Mouse (Mus musculus): ENCODE measurements around the gene Stxbp2.
A peak's percentile ranks its signal among the peaks of the same experiment; 100 is the strongest.

Stxbp2 gene

GRCm38 (mm10) chr8:3645804-3646203 lies 15.0 kb downstream of the Stxbp2 start:
- peak; percentile 57 for DNase-seq

GRCm38 (mm10) chr8:3646824-3647531 lies 16.2 kb downstream of the Stxbp2 start:
- no peak for DNase-seq

DNA sequence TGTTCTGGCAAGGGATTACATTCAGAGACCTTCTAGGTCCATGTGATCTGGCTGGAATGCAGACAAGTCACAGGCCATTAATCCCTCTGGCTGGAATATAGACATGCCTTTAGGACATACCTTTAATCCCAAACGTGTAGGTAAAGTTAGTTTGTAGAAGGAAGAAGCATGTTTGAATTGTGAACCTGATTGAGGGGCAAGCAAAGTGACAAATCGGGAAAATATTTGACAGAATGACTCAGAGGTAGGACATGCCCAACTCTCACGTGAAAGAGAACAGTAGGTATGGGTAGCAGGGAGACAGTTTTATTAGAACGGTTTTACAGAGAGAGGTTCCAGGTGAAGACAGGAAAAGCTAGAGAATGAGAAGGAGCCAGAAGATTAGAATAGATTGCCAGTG lies 16.8 kb downstream of the Stxbp2 start:
- DNase-seq = no peak

GRCm38 (mm10) chr8:3648268-3648667 lies 17.5 kb downstream of the Stxbp2 start:
- no peak for DNase-seq

GRCm38 (mm10) chr8:3648990-3649389 lies 18.2 kb downstream of the Stxbp2 start:
- DNase-seq = no peak

GRCm38 (mm10) chr8:3652845-3653244 lies 22.1 kb downstream of the Stxbp2 start:
- DNase-seq = no peak

DNA sequence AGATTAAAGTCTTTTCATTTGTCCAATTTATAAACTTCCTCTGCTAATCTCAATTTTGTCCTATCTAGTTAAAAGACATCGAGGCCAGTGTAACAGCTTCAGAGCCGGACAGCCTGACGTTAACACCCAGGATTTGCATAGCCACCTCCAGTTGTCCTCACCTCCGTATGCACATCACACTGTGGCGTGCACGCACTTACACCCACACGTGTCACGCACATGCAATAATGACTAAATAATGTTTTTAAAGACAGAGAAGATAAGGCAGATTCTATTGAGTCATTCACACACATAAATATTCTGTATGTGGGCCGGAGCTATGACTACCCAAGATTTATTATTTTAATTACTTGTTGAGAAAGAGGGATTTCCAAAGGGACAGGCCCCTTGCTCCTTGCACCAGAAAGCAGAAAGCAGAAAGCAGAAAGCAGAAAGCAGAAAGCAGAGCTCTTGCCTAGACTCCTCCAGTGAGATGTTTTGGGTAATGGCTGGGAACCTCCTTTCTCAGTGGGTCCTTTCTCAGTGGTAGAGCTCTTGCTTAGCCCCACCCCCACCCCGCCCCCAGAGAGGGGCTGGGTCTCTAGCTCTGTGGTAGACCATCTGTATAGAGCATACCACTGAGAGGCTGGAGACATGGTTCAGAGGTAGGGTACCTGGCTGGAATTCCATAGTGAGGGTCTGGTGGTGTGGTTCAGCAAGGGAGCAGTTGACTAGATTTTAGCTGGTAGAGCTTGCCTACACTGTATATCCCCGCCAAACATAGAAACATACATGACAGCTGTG lies 24.2 kb downstream of the Stxbp2 start:
- DNase-seq = no peak

- no peak for DNase-seq
Measured at GRCm38 (mm10) chr8:3655526-3655925, 24.8 kb downstream of the Stxbp2 start, which contains the start of gene Retn. Retn (plus strand) TSS chr8:3655770.

- no peak for DNase-seq
Measured at GRCm38 (mm10) chr8:3656725-3657381, 26.1 kb downstream of the Stxbp2 start.

DNA sequence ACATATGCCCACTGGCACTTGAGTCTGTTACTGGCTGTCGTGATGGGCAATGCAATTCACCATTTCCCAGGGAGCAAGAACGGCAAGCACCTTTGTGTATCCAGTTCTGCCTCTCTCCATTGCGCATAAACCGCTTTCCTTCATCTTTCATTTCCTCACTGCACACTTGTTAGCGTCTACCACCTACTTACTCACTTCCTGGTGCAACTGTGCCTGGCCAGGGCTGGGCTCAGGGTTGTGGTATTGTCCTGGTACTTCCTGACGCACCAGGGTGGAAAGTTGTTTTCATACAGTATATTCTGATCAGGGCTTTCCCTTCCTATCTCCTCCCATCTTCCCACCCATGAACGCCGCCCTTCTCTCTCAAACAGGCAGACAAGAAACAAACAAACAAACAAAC lies 30.1 kb downstream of the Stxbp2 start:
- no peak for DNase-seq

DNA sequence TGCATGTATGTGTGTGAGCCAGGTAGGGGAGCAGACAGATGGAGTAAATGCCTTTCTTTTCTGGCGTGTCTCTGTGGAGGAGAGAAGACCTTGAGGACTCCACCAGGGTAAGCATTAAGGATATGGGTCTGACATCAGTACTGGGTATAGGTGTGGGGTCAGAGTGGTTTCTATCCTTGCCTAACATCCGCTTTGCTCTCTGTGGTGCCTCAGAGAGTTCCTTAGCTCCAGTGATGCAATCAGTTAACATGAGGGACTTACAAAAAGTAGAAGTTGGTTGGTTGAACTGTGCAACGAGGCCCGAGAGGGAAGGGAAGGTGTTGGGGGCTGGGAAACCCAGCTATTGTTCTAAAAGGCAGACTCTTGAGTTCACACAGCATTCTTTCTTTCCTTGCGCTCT lies 33.6 kb downstream of the Stxbp2 start:
- DNase-seq = no peak

GRCm38 (mm10) chr8:3665507-3665906 lies 34.8 kb downstream of the Stxbp2 start, which contains the start of gene Mcemp1:
Mcemp1 (plus strand) TSS chr8:3665754.
- DNase-seq = no peak

- DNase-seq = no peak
Measured at GRCm38 (mm10) chr8:3670388-3670787, 39.6 kb downstream of the Stxbp2 start.

DNA sequence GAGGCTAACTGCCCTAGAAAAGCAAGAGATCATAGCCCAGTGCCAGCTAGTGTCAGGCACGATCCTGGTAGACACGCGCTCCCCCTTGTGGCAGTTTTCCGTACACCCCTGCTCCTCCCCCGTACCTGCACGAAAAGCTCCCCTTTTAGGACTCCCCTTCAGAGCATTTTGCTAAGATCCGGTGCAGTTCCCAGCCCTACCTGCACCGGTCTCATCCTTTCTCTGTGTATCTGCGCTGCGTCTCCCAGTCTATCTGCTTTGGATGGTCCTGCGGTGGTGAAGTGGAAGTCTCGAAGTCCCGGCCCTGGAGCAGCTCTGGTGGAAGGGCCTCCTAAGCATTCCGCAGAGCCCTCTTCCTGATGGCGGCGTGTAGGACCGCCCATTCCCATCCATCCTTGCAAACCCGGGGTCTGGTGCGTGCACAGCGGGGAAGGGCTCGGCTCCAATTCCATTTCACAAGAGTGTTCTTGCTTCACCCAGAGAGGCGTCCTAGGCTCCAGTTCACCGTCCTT lies 41.3 kb downstream of the Stxbp2 start, which contains the start of gene Fcor:
Fcor (minus strand) TSS at position 383 of the 512 bp plus-strand sequence.
- DNase-seq = peak; percentile 86

- DNase-seq = no peak
Measured at GRCm38 (mm10) chr8:3674671-3675070, 43.9 kb downstream of the Stxbp2 start.

GRCm38 (mm10) chr8:3676131-3676992 lies 45.6 kb downstream of the Stxbp2 start, which contains the start of gene Trappc5:
Trappc5 (plus strand) TSS chr8:3676299.
- DNase-seq = peak; percentile 96

GRCm38 (mm10) chr8:3676993-3677579 lies 46.3 kb downstream of the Stxbp2 start:
- DNase-seq = peak; percentile 30

GRCm38 (mm10) chr8:3678831-3679230 lies 48.1 kb downstream of the Stxbp2 start:
- no peak for DNase-seq

DNA sequence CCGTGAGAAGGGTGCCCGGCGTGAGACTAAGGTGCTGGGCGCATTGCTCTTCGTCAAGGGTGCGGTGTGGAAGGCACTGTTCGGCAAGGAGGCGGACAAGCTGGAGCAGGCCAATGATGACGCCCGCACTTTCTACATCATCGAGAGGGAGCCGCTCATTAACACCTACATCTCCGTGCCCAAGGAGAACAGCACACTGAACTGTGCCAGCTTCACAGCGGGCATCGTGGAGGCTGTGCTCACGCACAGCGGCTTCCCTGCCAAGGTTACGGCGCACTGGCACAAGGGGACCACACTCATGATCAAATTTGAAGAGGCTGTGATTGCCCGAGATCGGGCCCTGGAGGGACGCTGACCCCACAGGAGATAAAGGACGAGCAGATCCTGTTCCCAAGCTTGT lies 48.5 kb downstream of the Stxbp2 start:
- DNase-seq = no peak

- no peak for DNase-seq
Measured at GRCm38 (mm10) chr8:3679656-3680055, 48.9 kb downstream of the Stxbp2 start.

- DNase-seq = no peak
Measured at GRCm38 (mm10) chr8:3682435-3682834, 51.7 kb downstream of the Stxbp2 start.
